In genomic region chr14:20294947-20295346, GRCm38 (mm10) we compare ENCODE assay signal across 8 mouse cellular contexts. TPM values are rescaled to one million over a fixed set of nuclear protein-coding genes. Genes with fewer than 3 reads are reported as not detected.
DNase-seq lines count a peak whose midpoint lies in the region; ATAC-seq lines count a peak whose summit lies in the region.

No protein-coding gene starts in this region.

- peak overlapping the region; percentile 70 for H3K4me2 ChIP-seq in liver, embryonic 11.5 days

- peaks cover 3% of the 10 kb centered on the region; the same call in 1 of the 2 replicates for H3K4me1 ChIP-seq in liver, embryonic 11.5 days (replicated peaks; ENCODE audit: control insufficient read depth, insufficient read depth, low read length)

- H3K27ac ChIP-seq in liver, embryonic 11.5 days (ENCODE audit: low read depth, low read length) = no peak overlapping the region

- H3K4me3 ChIP-seq in liver, embryonic 11.5 days (ENCODE audit: low read depth, low read length) = peak overlapping the region; percentile 60

- H3K36me3 ChIP-seq in liver, embryonic 11.5 days (ENCODE audit: control insufficient read depth, insufficient read depth, low read length) = no peaks in the 10 kb centered on the region; the same call in 1 of the 2 replicates

- DNase-seq in cerebellum, postnatal 10 days = peak; percentile 15 to 23
- DNase-seq in cerebellum, adult 9-11 months = no peak
- peak; percentile 14 for DNase-seq in thymus, postnatal 14 days
- DNase-seq in thymus, postnatal 0 days (ENCODE audit: low spot score) = no peak
- no peak for DNase-seq in liver, embryonic 11.5 days (ENCODE audit: low spot score)
- no peak for DNase-seq in layer of hippocampus, adult 8-10 months (ENCODE audit: low spot score in 2 of 2)
- DNase-seq in gastrocnemius, postnatal 4 days (ENCODE audit: low spot score in 2 of 2) = no peak
- no peak for DNase-seq in layer of hippocampus, adult 9-11 months

- ATAC-seq in liver, embryonic 11.5 days (replicated peaks; ENCODE audit: low FRiP score) = no peak

- no peaks in the 10 kb centered on the region for H3K27me3 ChIP-seq in liver, embryonic 11.5 days (replicated peaks; ENCODE audit: control insufficient read depth, insufficient read depth, low read length)

- peak overlapping the region; percentile 62; the same call in 1 of the 2 replicates for H3K9ac ChIP-seq in liver, embryonic 11.5 days (ENCODE audit: low read depth, low read length)

- WGBS in liver, embryonic 11.5 days = 43% methylated on average over 8 of the region's 8 CpGs

- no peaks in the 10 kb centered on the region for H3K9me3 ChIP-seq in liver, embryonic 11.5 days (ENCODE audit: control insufficient read depth, low read length)

RNA-seq across cellular contexts. Expression of gene Nudt13, which starts 0.5 kb away (rescaled TPM):
- polyA plus RNA-seq in thymus, postnatal 0 days (2015; fragmentation: Nextera tagmentation; extraction: Ambion mirVana) = 11.0 and 17.4 TPM in 2 replicates
- polyA plus RNA-seq in liver, embryonic 11.5 days (2014; fragmentation: Nextera tagmentation; extraction: Ambion mirVana) = 10.0 and 12.2 TPM in 2 replicates
- total RNA-seq in layer of hippocampus, adult 8-10 months (2022) = 10 to 100 TPM; 22.9 to 32.4 (median 28.4) TPM
- 10 to 100 TPM; 17.1 to 21.1 TPM for total RNA-seq in gastrocnemius, postnatal 4 days (2021)

RNA-seq across cellular contexts. Expression of gene Kcnk16, which starts 25.9 kb away (rescaled TPM):
- 0.15 and 0.34 TPM in 2 replicates for polyA plus RNA-seq in thymus, postnatal 0 days (2015; fragmentation: Nextera tagmentation; extraction: Ambion mirVana)
- polyA plus RNA-seq in liver, embryonic 11.5 days (2014; fragmentation: Nextera tagmentation; extraction: Ambion mirVana) = 1.9 and 2.2 TPM in 2 replicates
- total RNA-seq in layer of hippocampus, adult 8-10 months (2022) = not detected
- total RNA-seq in gastrocnemius, postnatal 4 days (2021) = not detected

RNA-seq across cellular contexts. Expression of gene Ecd, which starts 53.0 kb away (rescaled TPM):
- polyA plus RNA-seq in thymus, postnatal 0 days (2015; fragmentation: Nextera tagmentation; extraction: Ambion mirVana) = 42.5 and 43.2 TPM in 2 replicates
- 76.1 and 80.5 TPM in 2 replicates for polyA plus RNA-seq in liver, embryonic 11.5 days (2014; fragmentation: Nextera tagmentation; extraction: Ambion mirVana)
- 10 to 100 TPM; 30.2 to 35.7 (median 32.7) TPM for total RNA-seq in layer of hippocampus, adult 8-10 months (2022)
- total RNA-seq in gastrocnemius, postnatal 4 days (2021) = 10 to 100 TPM; 26.8 to 34.3 TPM

RNA-seq across cellular contexts. Expression of gene Fam149b, which starts 53.0 kb away (rescaled TPM):
- polyA plus RNA-seq in thymus, postnatal 0 days (2015; fragmentation: Nextera tagmentation; extraction: Ambion mirVana) = 25.2 and 28.0 TPM in 2 replicates
- 22.6 and 24.2 TPM in 2 replicates for polyA plus RNA-seq in liver, embryonic 11.5 days (2014; fragmentation: Nextera tagmentation; extraction: Ambion mirVana)
- total RNA-seq in layer of hippocampus, adult 8-10 months (2022) = 10 to 100 TPM; 43.4 to 58.3 (median 47.2) TPM
- 10 to 100 TPM; 28.7 to 31.7 TPM for total RNA-seq in gastrocnemius, postnatal 4 days (2021)

Comparison
In these comparisons a context has a peak if more than half of its experiments do, and no peak if none do; other contexts are left out.
1. DNase-seq: peak in cerebellum, postnatal 10 days (2 of 2) and thymus, postnatal 14 days (single experiment); none in cerebellum, adult 9-11 months (single experiment), thymus, postnatal 0 days (single experiment), liver, embryonic 11.5 days (single experiment), layer of hippocampus, adult 8-10 months (0 of 2), gastrocnemius, postnatal 4 days (0 of 2) and layer of hippocampus, adult 9-11 months (single experiment).